Mouse (Mus musculus) midbrain, embryonic 11.5 days (tissue): Measurements from ENCODE around the gene Ep400. TPM values are rescaled to one million over a fixed set of nuclear protein-coding genes. Genes with fewer than 3 reads are reported as not detected.

Experiments
- ATAC-seq: fragments of 200-750 bp; cut with Nextera tagmentation; 2 replicates; pipeline ENCODE4 v1.8.0; 2017; ENCODE audit warnings: moderate TSS enrichment, moderate library complexity; ENCODE audit not compliant: low FRiP score
- DNase-seq: peaks from one replicate; pipeline ENCODE4 v3.0.0; 2015; ENCODE audit warnings: low spot score; ENCODE audit errors: missing footprints
- H3K27ac ChIP-seq: fragments of 300-500 bp; sonication (generic); 2 replicates; pipeline ENCODE4 v1.5.1; 2014; ENCODE audit warnings: low read depth, low read length
- H3K27me3 ChIP-seq: fragments of 300-500 bp; sonication (generic); 2 replicates; pipeline ENCODE4 v1.6.1; 2014; ENCODE audit warnings: mild to moderate bottlenecking, low read length, moderate library complexity, mixed read lengths; ENCODE audit not compliant: control insufficient read depth, insufficient read depth
- H3K36me3 ChIP-seq: fragments of 300-500 bp; sonication (generic); 2 replicates; pipeline ENCODE4 v1.6.1; 2014; ENCODE audit warnings: mild to moderate bottlenecking, low read length, moderate library complexity, mixed read lengths; ENCODE audit not compliant: control insufficient read depth, insufficient read depth
- H3K4me1 ChIP-seq: fragments of 300-500 bp; sonication (generic); 2 replicates; pipeline ENCODE4 v1.6.1; 2014; ENCODE audit warnings: low read length; ENCODE audit not compliant: control insufficient read depth, insufficient read depth
- H3K4me2 ChIP-seq: fragments of 300-500 bp; sonication (generic); 2 replicates; pipeline ENCODE4 v1.6.1; 2014; ENCODE audit warnings: mild to moderate bottlenecking, moderate library complexity
- H3K4me3 ChIP-seq: fragments of 300-500 bp; sonication (generic); 2 replicates; pipeline ENCODE4 v1.5.1; 2014; ENCODE audit warnings: low read depth, low read length
- H3K9ac ChIP-seq: fragments of 300-500 bp; sonication (generic); 2 replicates; pipeline ENCODE4 v1.6.1; 2014; ENCODE audit warnings: low read length
- H3K9me3 ChIP-seq: fragments of 300-500 bp; sonication (generic); 2 replicates; pipeline ENCODE4 v1.6.1; 2016; ENCODE audit warnings: low read length; ENCODE audit not compliant: control insufficient read depth
- WGBS: fragments of 180-500 bp; shearing (Covaris S2); extraction: QIAGEN DNeasy Blood & Tissue Kit; methylation state at CpG from one replicate; pipeline ENCODE4 v1.1.7; 2014; 5-methylcytosine and 5-hydroxymethylcytosine counted together
- polyA plus RNA-seq: library from polyadenylated mRNA; unstranded; fragments of >200 nt; fragmentation: Nextera tagmentation; extraction: Ambion mirVana; gene quantifications from 2 replicates; pipeline ENCODE4 v1.2.1, GENCODE M21; 2014

Gene Ep400
- 40.0 and 40.2 TPM in 2 replicates for polyA plus RNA-seq

GRCm38 (mm10) chr5:110770448-110771158, at the start of gene Ep400:
Ep400 (minus strand) TSS chr5:110770717.
- Histone ChIP-seq H3K36me3 (peaks cover 15% of the 10 kb centered on the region), H3K4me3 (peak within 1 kb of the TSS; percentile 96), H3K9ac (peak within 1 kb of the TSS; percentile 94), H3K27ac (peak within 1 kb of the TSS; percentile 93), H3K9me3 (no peaks in the 10 kb centered on the region), H3K27me3 (no peaks in the 10 kb centered on the region), H3K4me2 (peak within 1 kb of the TSS; percentile 81), H3K4me1 (peaks cover 8% of the 10 kb centered on the region)
- peak; percentile 100 for DNase-seq
- WGBS, result under 1% methylated on average over 81 of the region's 83 CpGs
- ATAC-seq, result peak; percentile 97

- peak within 1 kb of the TSS; percentile 69 for H3K27ac ChIP-seq
- H3K4me1 ChIP-seq, result peaks cover 23% of the 10 kb centered on the region
- H3K9me3 ChIP-seq, result no peaks in the 10 kb centered on the region
- H3K9ac ChIP-seq, result peak within 1 kb of the TSS; percentile 96
- ATAC-seq (peak; percentile 96), DNase-seq (peak; percentile 100)
- 0 out of 2 replicates have a peak, but pooled peaks cover 8% of the 10 kb centered on the region for H3K36me3 ChIP-seq
- H3K4me3 ChIP-seq, result peak within 1 kb of the TSS; percentile 94
- under 1% methylated on average over 64 of the region's 80 CpGs for WGBS
- H3K27me3 ChIP-seq, result no peaks in the 10 kb centered on the region
- H3K4me2 ChIP-seq, result peak within 1 kb of the TSS; percentile 99
Observed at GRCm38 (mm10) chr5:110809667-110810325, 39.3 kb upstream of the Ep400 start, which contains the start of gene Ulk1. Ulk1 (minus strand) TSS chr5:110810097.

- no peaks in the 10 kb centered on the region for H3K27me3 ChIP-seq
- H3K36me3 ChIP-seq, result 0 out of 2 replicates have a peak, but pooled peaks cover 8% of the 10 kb centered on the region
- peak overlapping the region; percentile 94 for H3K4me3 ChIP-seq
- 3% methylated on average over 27 of the region's 27 CpGs for WGBS
- H3K9me3 ChIP-seq, result no peaks in the 10 kb centered on the region
- peak overlapping the region; percentile 96 for H3K9ac ChIP-seq
- H3K4me2 ChIP-seq, result peak overlapping the region; percentile 99
- peaks cover 23% of the 10 kb centered on the region for H3K4me1 ChIP-seq
- ATAC-seq (no peak), DNase-seq (peak; percentile 95)
- peak overlapping the region; percentile 69 for H3K27ac ChIP-seq
Observed at GRCm38 (mm10) chr5:110808821-110809666, 38.5 kb upstream of the Ep400 start.

- Histone ChIP-seq H3K27ac (no peak overlapping the region), H3K9ac (peak overlapping the region; percentile 96), H3K27me3 (no peaks in the 10 kb centered on the region), H3K36me3 (0 out of 2 replicates have a peak, but pooled peaks cover 8% of the 10 kb centered on the region), H3K9me3 (no peaks in the 10 kb centered on the region), H3K4me3 (peak overlapping the region; percentile 94), H3K4me1 (peaks cover 23% of the 10 kb centered on the region), H3K4me2 (peak overlapping the region; percentile 99)
- WGBS, result 5% methylated on average over 14 of the region's 14 CpGs
- DNase-seq, result peak; percentile 97
- peak; percentile 51 for ATAC-seq
Observed at GRCm38 (mm10) chr5:110808061-110808631, 37.6 kb upstream of the Ep400 start.

GRCm38 (mm10) chr5:110807453-110807852, 36.9 kb upstream of the Ep400 start:
- no peaks in the 10 kb centered on the region for H3K27me3 ChIP-seq
- H3K36me3 ChIP-seq, result 0 out of 2 replicates have a peak, but pooled peaks cover 8% of the 10 kb centered on the region
- H3K4me3 ChIP-seq, result peak overlapping the region; percentile 94; the same call in 1 of the 2 replicates
- H3K27ac ChIP-seq, result no peak overlapping the region
- DNase-seq, result peak; percentile 10
- H3K4me2 ChIP-seq, result peak overlapping the region; percentile 99; the same call in 1 of the 2 replicates
- peak overlapping the region; percentile 96 for H3K9ac ChIP-seq
- H3K9me3 ChIP-seq, result no peaks in the 10 kb centered on the region
- peaks cover 23% of the 10 kb centered on the region for H3K4me1 ChIP-seq
- 78% methylated on average over 4 of the region's 4 CpGs for whole genome bisulfite sequencing
- ATAC-seq, result no peak

GRCm38 (mm10) chr5:110806676-110807075, 36.2 kb upstream of the Ep400 start:
- H3K9ac ChIP-seq, result no peak overlapping the region
- no peak overlapping the region for H3K27ac ChIP-seq
- H3K9me3 ChIP-seq, result no peaks in the 10 kb centered on the region
- no peak overlapping the region for H3K4me2 ChIP-seq
- peaks cover 23% of the 10 kb centered on the region for H3K4me1 ChIP-seq
- H3K36me3 ChIP-seq, result 0 out of 2 replicates have a peak, but pooled peaks cover 8% of the 10 kb centered on the region
- DNase-seq (peak; percentile 51), ATAC-seq (no peak)
- WGBS, result 88% methylated on average over 1 of the region's 1 CpGs
- H3K4me3 ChIP-seq, result no peak overlapping the region
- H3K27me3 ChIP-seq, result no peaks in the 10 kb centered on the region

- ATAC-seq, result no peak
- Histone ChIP-seq H3K4me1 (peaks cover 23% of the 10 kb centered on the region), H3K4me2 (no peak overlapping the region), H3K27ac (no peak overlapping the region), H3K27me3 (no peaks in the 10 kb centered on the region), H3K9me3 (no peaks in the 10 kb centered on the region), H3K9ac (no peak overlapping the region), H3K4me3 (no peak overlapping the region), H3K36me3 (0 out of 2 replicates have a peak, but pooled peaks cover 8% of the 10 kb centered on the region)
- DNase-seq, result peak; percentile 71
- 94% methylated on average over 4 of the region's 4 CpGs for WGBS
Observed at GRCm38 (mm10) chr5:110806154-110806553, 35.6 kb upstream of the Ep400 start.

- Histone ChIP-seq H3K27ac (no peak overlapping the region), H3K4me3 (no peak overlapping the region), H3K9me3 (no peaks in the 10 kb centered on the region), H3K4me1 (peaks cover 22% of the 10 kb centered on the region), H3K4me2 (no peak overlapping the region), H3K9ac (no peak overlapping the region), H3K36me3 (0 out of 2 replicates have a peak, but pooled peaks cover 8% of the 10 kb centered on the region), H3K27me3 (no peaks in the 10 kb centered on the region)
- DNase-seq (peak; percentile 37), ATAC-seq (no peak)
- WGBS, result 91% methylated on average over 7 of the region's 7 CpGs
Observed at GRCm38 (mm10) chr5:110804012-110804743, 33.7 kb upstream of the Ep400 start.
